40 mouse cellular contexts compared by ENCODE assay signal in genomic region chr2:25682426-25682825, GRCm38 (mm10). TPM values are rescaled to one million over a fixed set of nuclear protein-coding genes. Genes with fewer than 3 reads are reported as not detected.
"Had no signal": no experiment of that assay in that cellular context is flagged by ENCODE, and none has a peak within 500 bp of the region (broad histone marks: within the 10 kb centered on the region; RNA-seq: fewer than 3 reads in every experiment).

TSS of gene Lcn10 (plus strand) at chr2:25682726.

- H3K4me3 ChIP-seq: heart, embryonic 12.5 days; heart, embryonic 13.5 days; heart, embryonic 15.5 days; hindbrain, embryonic 10.5 days; hindbrain, embryonic 12.5 days; hindbrain, embryonic 13.5 days; hindbrain, embryonic 15.5 days; intestine, embryonic 15.5 days; kidney, embryonic 15.5 days; layer of hippocampus, adult 2 months; left cerebral cortex, adult 2 months had no signal

- H3K4me2 ChIP-seq: heart, embryonic 12.5 days; heart, embryonic 13.5 days; heart, embryonic 15.5 days; hindbrain, embryonic 12.5 days; hindbrain, embryonic 13.5 days; hindbrain, embryonic 14.5 days; hindbrain, embryonic 15.5 days; intestine, embryonic 15.5 days; kidney, embryonic 15.5 days had no signal

- ATAC-seq: hindbrain, embryonic 16.5 days; hindbrain, postnatal 0 days; inflammation-experienced regulatory T-cells, adult 6 months; intestine, embryonic 15.5 days; intestine, embryonic 16.5 days; intestine, postnatal 0 days had no signal

- H3K36me3 ChIP-seq: heart, embryonic 12.5 days; heart, embryonic 13.5 days; heart, embryonic 15.5 days; hindbrain, embryonic 10.5 days; hindbrain, embryonic 12.5 days; hindbrain, embryonic 13.5 days; hindbrain, embryonic 15.5 days; intestine, embryonic 15.5 days; kidney, embryonic 15.5 days had no signal

- H3K4me1 ChIP-seq: heart, embryonic 12.5 days; heart, embryonic 13.5 days; heart, embryonic 15.5 days; hindbrain, embryonic 10.5 days; hindbrain, embryonic 12.5 days; hindbrain, embryonic 13.5 days; hindbrain, embryonic 15.5 days; intestine, embryonic 15.5 days; kidney, embryonic 15.5 days had no signal

- DNase-seq: heart, postnatal 10 days; heart, postnatal 14 days; heart, postnatal 36 days; heart, postnatal 4 days; kidney, adult 11 months; kidney, adult 18-20 months; kidney, adult 2 months; kidney, adult 8-10 months; kidney, adult 9 months; kidney, postnatal 10 days; kidney, postnatal 14 days; kidney, postnatal 25 days; kidney, postnatal 4 days; layer of hippocampus, adult 9-11 months; layer of hippocampus, postnatal 36 days had no signal

- H3K9ac ChIP-seq: heart, embryonic 12.5 days; heart, embryonic 13.5 days; heart, embryonic 15.5 days; hindbrain, embryonic 12.5 days; hindbrain, embryonic 13.5 days; hindbrain, embryonic 14.5 days; hindbrain, embryonic 15.5 days; intestine, embryonic 15.5 days; kidney, embryonic 15.5 days had no signal

- H3K27ac ChIP-seq: heart, embryonic 13.5 days; heart, embryonic 15.5 days; hindbrain, embryonic 10.5 days; hindbrain, embryonic 12.5 days; hindbrain, embryonic 13.5 days; hindbrain, embryonic 14.5 days; hindbrain, embryonic 15.5 days; hindbrain, postnatal 0 days; intestine, embryonic 15.5 days; kidney, embryonic 15.5 days; kidney, postnatal 0 days; layer of hippocampus, adult 2 months; left cerebral cortex, adult 2 months had no signal

- H3K27me3 ChIP-seq: heart, embryonic 15.5 days; hindbrain, embryonic 12.5 days; intestine, embryonic 15.5 days; kidney, embryonic 15.5 days had no signal

- H3K9me3 ChIP-seq: heart, embryonic 12.5 days; heart, embryonic 13.5 days; heart, embryonic 15.5 days; hindbrain, embryonic 10.5 days; hindbrain, embryonic 12.5 days; hindbrain, embryonic 13.5 days; hindbrain, embryonic 15.5 days; intestine, embryonic 15.5 days; kidney, embryonic 15.5 days had no signal

RNA-seq across cellular contexts. Expression of gene Lcn10, which starts in this region (rescaled TPM):
- polyA plus RNA-seq: heart, embryonic 12.5 days; heart, embryonic 13.5 days; heart, embryonic 14.5 days; heart, embryonic 15.5 days; heart, embryonic 16.5 days; heart, postnatal 0 days; hindbrain, embryonic 10.5 days; hindbrain, embryonic 12.5 days; hindbrain, embryonic 13.5 days; hindbrain, embryonic 14.5 days; hindbrain, embryonic 15.5 days; hindbrain, embryonic 16.5 days; hindbrain, postnatal 0 days; intestine, embryonic 14.5 days; intestine, embryonic 15.5 days; intestine, embryonic 16.5 days; intestine, postnatal 0 days; kidney, adult 2 months; kidney, embryonic 14.5 days; kidney, embryonic 15.5 days; kidney, embryonic 16.5 days; kidney, postnatal 0 days; large intestine, adult 2 months had no signal
